Mouse (Mus musculus) layer of hippocampus, postnatal 14 days (tissue): ENCODE data around the gene Cbx6. TPM values are rescaled to one million over a fixed set of nuclear protein-coding genes. Genes with fewer than 3 reads are reported as not detected.

Experiments
- DNase-seq, 2 experiments: peaks; one replicate each; pipeline ENCODE4 v3.0.0; 2021 to 2022; ENCODE audit warnings: low spot score in 2 of 2, mixed read lengths in 1 of 2
- total RNA-seq, 2 experiments: library from RNA; stranded (reverse); gene quantifications; 2 replicates each; pipeline ENCODE4 v1.2.3; 2021

Cbx6 gene
- total RNA-seq, 2 experiments from 2014 or later: 389 to 413 TPM

- DNase-seq: no peak
Measured at GRCm38 (mm10) chr15:79805246-79805645, 29.2 kb downstream of the Cbx6 start.

- peak in 1 of 2 experiments; percentile 73 for DNase-seq
Measured at GRCm38 (mm10) chr15:79804352-79805071, 30.0 kb downstream of the Cbx6 start, which contains the start of gene Nptxr. Gene Nptxr, minus strand, starts transcription at chr15:79804766.

- DNase-seq: no peak
Measured at GRCm38 (mm10) chr15:79803533-79804351, 30.7 kb downstream of the Cbx6 start.

- DNase-seq: no peak
Measured at GRCm38 (mm10) chr15:79802304-79802703, 32.2 kb downstream of the Cbx6 start.

- no peak for DNase-seq
Measured at GRCm38 (mm10) chr15:79801646-79802045, 32.8 kb downstream of the Cbx6 start.

GRCm38 (mm10) chr15:79800701-79801100 is 33.8 kb downstream of the Cbx6 start:
- DNase-seq: no peak

- no peak for DNase-seq
Measured at GRCm38 (mm10) chr15:79798591-79798990, 35.9 kb downstream of the Cbx6 start.

GRCm38 (mm10) chr15:79797680-79798079 is 36.8 kb downstream of the Cbx6 start:
- no peak for DNase-seq

GRCm38 (mm10) chr15:79797096-79797495 is 37.4 kb downstream of the Cbx6 start:
- no peak for DNase-seq

GRCm38 (mm10) chr15:79796256-79796655 is 38.2 kb downstream of the Cbx6 start:
- peak; percentile 61 to 70 for DNase-seq

GRCm38 (mm10) chr15:79794173-79794572 is 40.3 kb downstream of the Cbx6 start:
- DNase-seq: no peak

- no peak for DNase-seq
Measured at GRCm38 (mm10) chr15:79793076-79793475, 41.4 kb downstream of the Cbx6 start.

- no peak for DNase-seq
Measured at GRCm38 (mm10) chr15:79792455-79792854, 42.0 kb downstream of the Cbx6 start.

- DNase-seq: no peak
Measured at GRCm38 (mm10) chr15:79791502-79791901, 43.0 kb downstream of the Cbx6 start.

- DNase-seq: no peak
Measured at GRCm38 (mm10) chr15:79790905-79791304, 43.6 kb downstream of the Cbx6 start.

- DNase-seq: no peak
Measured at GRCm38 (mm10) chr15:79790111-79790510, 44.4 kb downstream of the Cbx6 start.

GRCm38 (mm10) chr15:79787815-79788214 is 46.7 kb downstream of the Cbx6 start:
- no peak for DNase-seq

GRCm38 (mm10) chr15:79785056-79785455 is 49.4 kb downstream of the Cbx6 start:
- no peak for DNase-seq

- no peak for DNase-seq
Measured at GRCm38 (mm10) chr15:79777749-79778148, 56.7 kb downstream of the Cbx6 start, which contains the start of gene Dnal4. Gene Dnal4, minus strand, starts transcription at chr15:79777849.

GRCm38 (mm10) chr15:79775662-79776061 is 58.8 kb downstream of the Cbx6 start:
- peak in 1 of 2 experiments; percentile 61 for DNase-seq

- peak; percentile 92 to 99 for DNase-seq
Measured at GRCm38 (mm10) chr15:79774117-79775027, 60.1 kb downstream of the Cbx6 start.
